Mouse (Mus musculus) midbrain, embryonic 13.5 days (tissue): ENCODE data around the gene Ppig. TPM values are rescaled to one million over a fixed set of nuclear protein-coding genes. Genes with fewer than 3 reads are reported as not detected.

Experiments used
- ATAC-seq: fragments of 200-750 bp; cut with Nextera tagmentation; 2 replicates; pipeline ENCODE4 v1.8.0; 2017; ENCODE audit warnings: mild to moderate bottlenecking, moderate TSS enrichment, moderate library complexity
- H3K27ac ChIP-seq: fragments of 300-500 bp; sonication (generic); 2 replicates; pipeline ENCODE4 v1.5.1; 2015; ENCODE audit warnings: inconsistent platforms, mild to moderate bottlenecking, moderate library complexity
- H3K27me3 ChIP-seq: fragments of 300-500 bp; sonication (generic); 2 replicates; pipeline ENCODE4 v1.6.1; 2015; ENCODE audit warnings: mild to moderate bottlenecking, inconsistent platforms
- H3K36me3 ChIP-seq: fragments of 300-500 bp; sonication (generic); 2 replicates; pipeline ENCODE4 v1.6.1; 2015; ENCODE audit warnings: mild to moderate bottlenecking, inconsistent platforms
- H3K4me1 ChIP-seq: fragments of 300-500 bp; sonication (generic); replicated peaks from 2 replicates; pipeline ENCODE4 v1.6.1; 2015; ENCODE audit warnings: inconsistent platforms
- H3K4me2 ChIP-seq: fragments of 300-500 bp; sonication (generic); replicated peaks from 2 replicates; pipeline ENCODE4 v1.6.1; 2015; ENCODE audit warnings: moderate library complexity, mild to moderate bottlenecking, inconsistent platforms
- H3K4me3 ChIP-seq: fragments of 300-500 bp; sonication (generic); replicated peaks from 2 replicates; pipeline ENCODE4 v1.5.1; 2015; ENCODE audit warnings: mild to moderate bottlenecking, inconsistent platforms
- H3K9ac ChIP-seq: fragments of 300-500 bp; sonication (generic); replicated peaks from 2 replicates; pipeline ENCODE4 v1.6.1; 2015; ENCODE audit warnings: mild to moderate bottlenecking, inconsistent platforms
- H3K9me3 ChIP-seq: fragments of 300-500 bp; sonication (generic); 2 replicates; pipeline ENCODE4 v1.6.1; 2016; ENCODE audit warnings: mild to moderate bottlenecking, inconsistent platforms
- WGBS: fragments of 180-500 bp; shearing (Covaris S2); methylation state at CpG from one replicate; pipeline ENCODE4 v1.1.7; 2015; 5-methylcytosine and 5-hydroxymethylcytosine counted together
- polyA plus RNA-seq: library from polyadenylated mRNA; unstranded; fragments of >200 nt; fragmentation: Nextera tagmentation; extraction: Ambion mirVana; gene quantifications from 2 replicates; pipeline ENCODE4 v1.2.1, GENCODE M21; 2015

Ppig gene
- polyA plus RNA-seq, 1 experiment from 2014 or later: 137 TPM

DNA sequence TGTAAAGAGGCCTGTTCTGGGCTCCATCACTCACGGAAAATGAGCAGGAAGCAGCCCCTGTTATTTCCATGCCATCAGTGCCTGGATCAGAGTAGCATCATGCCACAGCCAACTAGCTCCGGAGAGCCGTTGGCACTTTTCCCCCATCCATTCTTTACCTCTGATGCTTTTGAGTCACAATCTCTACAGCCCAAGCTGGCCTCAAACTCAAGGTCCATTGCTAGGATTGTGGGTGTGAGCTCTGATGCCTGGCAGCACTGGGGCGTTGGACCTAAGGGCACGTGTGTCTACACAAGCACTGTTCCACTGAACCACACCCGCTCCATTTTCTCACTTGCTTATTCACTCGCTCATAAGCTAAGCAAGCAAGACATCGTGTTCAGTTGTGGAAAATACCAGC is 21.9 kb upstream of the Ppig start:
- H3K27ac ChIP-seq: no peak overlapping the region
- H3K9me3 ChIP-seq: no peaks in the 10 kb centered on the region
- WGBS: 95% methylated on average over 8 of the region's 8 CpGs
- H3K36me3 ChIP-seq: peaks cover 68% of the 10 kb centered on the region
- H3K27me3 ChIP-seq: no peaks in the 10 kb centered on the region
- H3K4me1 ChIP-seq: no peaks in the 10 kb centered on the region
- ATAC-seq: no peak
- no peak overlapping the region for H3K9ac ChIP-seq
- no peak overlapping the region for H3K4me2 ChIP-seq
- no peak overlapping the region for H3K4me3 ChIP-seq

DNA sequence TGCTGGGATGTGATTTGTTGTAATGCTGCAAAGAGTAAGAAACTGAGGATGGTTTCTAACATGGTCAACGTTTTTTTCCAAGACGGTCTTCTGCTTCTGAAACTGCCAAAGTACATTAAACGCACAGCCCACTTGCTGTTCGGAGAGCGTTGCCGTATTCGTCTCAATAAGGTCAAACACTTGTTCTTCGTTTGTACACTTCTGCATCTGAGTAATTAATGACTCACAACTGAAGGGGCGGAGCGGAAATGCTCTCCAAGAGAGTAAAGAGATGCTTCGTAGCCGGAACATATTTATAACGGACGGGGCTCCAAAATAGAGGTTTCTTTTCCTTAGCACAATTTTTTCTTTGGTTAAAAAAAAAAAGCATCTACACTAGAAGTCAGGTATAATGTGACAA is 10.2 kb upstream of the Ppig start:
- Histone ChIP-seq H3K27me3 (peaks cover 5% of the 10 kb centered on the region; the same call in 1 of the 2 replicates), H3K4me1 (peaks cover 10% of the 10 kb centered on the region), H3K27ac (no peak overlapping the region), H3K4me3 (no peak overlapping the region), H3K9ac (no peak overlapping the region), H3K4me2 (no peak overlapping the region), H3K36me3 (peaks cover 22% of the 10 kb centered on the region), H3K9me3 (no peaks in the 10 kb centered on the region)
- no peak for ATAC-seq
- 94% methylated on average over 14 of the region's 14 CpGs for WGBS

DNA sequence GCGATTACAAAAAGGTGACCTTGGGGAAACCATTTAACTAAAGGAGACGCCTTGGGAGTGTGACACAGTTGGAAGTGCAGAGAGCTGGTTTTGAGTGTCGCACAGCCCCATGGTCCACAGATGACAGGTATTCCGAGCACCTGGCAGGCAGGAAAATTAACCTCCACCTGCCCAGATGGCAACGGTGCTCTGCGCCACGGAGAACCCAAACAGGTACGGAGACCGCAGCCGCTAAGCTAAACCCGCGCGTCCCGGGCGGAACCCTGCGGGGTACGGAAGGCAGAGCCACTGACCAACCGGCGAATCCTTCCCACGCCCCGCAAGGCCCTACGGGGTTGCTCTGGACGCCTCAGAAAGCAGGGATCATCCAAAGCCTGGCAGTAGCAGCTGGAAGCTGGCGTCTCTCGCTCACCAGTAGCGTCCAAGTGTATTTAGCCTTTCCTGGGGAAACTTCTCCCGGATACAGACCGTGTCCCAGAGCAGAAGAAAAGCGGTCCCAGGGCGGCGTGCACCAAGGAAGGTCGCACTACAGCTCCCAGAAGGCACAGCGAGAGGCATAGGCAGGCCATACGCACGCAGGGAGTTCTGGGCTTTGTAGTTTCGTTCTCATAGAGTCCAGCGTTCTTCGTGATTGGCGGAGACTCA is 9.2 kb upstream of the Ppig start, which contains the start of gene Fastkd1:
TSS of gene Fastkd1 (minus strand) at position 536 of the 645 bp plus-strand sequence.
- Histone ChIP-seq H3K27ac (no peak within 1 kb of the TSS), H3K9me3 (no peaks in the 10 kb centered on the region), H3K9ac (peak within 1 kb of the TSS; percentile 70), H3K27me3 (peaks cover 5% of the 10 kb centered on the region; the same call in 1 of the 2 replicates), H3K4me2 (peak within 1 kb of the TSS; percentile 67), H3K36me3 (peaks cover 15% of the 10 kb centered on the region), H3K4me3 (peak within 1 kb of the TSS; percentile 64), H3K4me1 (peaks cover 10% of the 10 kb centered on the region)
- ATAC-seq: peak; percentile 100
- WGBS: under 1% methylated on average over 39 of the region's 39 CpGs

DNA sequence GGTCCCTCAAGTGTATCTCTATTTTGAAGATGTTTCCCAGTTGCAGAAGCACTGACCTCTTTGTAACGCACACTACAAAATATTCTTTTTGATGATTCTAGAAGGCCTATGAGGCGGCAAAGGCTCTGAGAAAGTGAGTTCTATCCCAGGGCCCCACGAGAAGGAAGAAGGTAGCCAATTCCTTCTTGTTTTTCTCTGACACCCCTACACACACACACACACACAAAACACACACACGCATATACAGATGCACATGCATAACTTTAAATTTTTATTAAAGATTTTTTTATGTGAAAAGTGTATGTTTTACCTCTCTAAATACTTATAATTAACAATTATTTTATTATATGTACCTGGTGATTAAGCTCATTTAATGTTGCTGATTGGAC is 8.7 kb upstream of the Ppig start:
- no peak overlapping the region for H3K27ac ChIP-seq
- no peaks in the 10 kb centered on the region for H3K9me3 ChIP-seq
- peaks cover 5% of the 10 kb centered on the region; the same call in 1 of the 2 replicates for H3K27me3 ChIP-seq
- peaks cover 11% of the 10 kb centered on the region for H3K36me3 ChIP-seq
- H3K4me2 ChIP-seq: peak overlapping the region; percentile 67
- 30% methylated on average over 4 of the region's 4 CpGs for WGBS
- peak; percentile 65 for ATAC-seq
- H3K9ac ChIP-seq: no peak overlapping the region
- peak overlapping the region; percentile 64 for H3K4me3 ChIP-seq
- H3K4me1 ChIP-seq: peaks cover 10% of the 10 kb centered on the region

DNA sequence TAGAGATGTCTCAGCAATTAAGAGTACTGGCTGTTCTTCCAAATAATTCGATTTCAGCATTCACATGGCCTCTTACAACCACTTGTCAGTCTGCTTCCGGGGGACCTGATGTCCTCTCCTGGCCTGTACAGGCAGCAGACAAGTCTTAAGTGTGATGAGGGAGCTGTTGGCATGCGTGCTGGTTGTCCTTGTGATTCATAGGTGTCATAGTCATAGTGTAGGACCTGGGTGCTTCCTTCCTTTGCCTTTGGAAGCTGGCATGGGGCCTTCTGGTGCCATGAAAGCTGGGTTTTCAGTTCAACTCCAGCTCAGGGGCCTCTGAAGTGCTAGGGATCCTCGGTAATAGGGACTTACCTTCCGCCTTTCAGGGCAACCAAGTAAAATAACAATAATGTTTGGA is 8.2 kb upstream of the Ppig start:
- Histone ChIP-seq H3K4me2 (no peak overlapping the region), H3K9ac (no peak overlapping the region), H3K36me3 (peaks cover 10% of the 10 kb centered on the region), H3K4me1 (peaks cover 10% of the 10 kb centered on the region), H3K9me3 (no peaks in the 10 kb centered on the region), H3K27me3 (peaks cover 5% of the 10 kb centered on the region; the same call in 1 of the 2 replicates), H3K4me3 (no peak overlapping the region), H3K27ac (no peak overlapping the region)
- WGBS: 81% methylated on average over 5 of the region's 5 CpGs
- ATAC-seq: no peak; the same call in 1 of the 2 replicates

DNA sequence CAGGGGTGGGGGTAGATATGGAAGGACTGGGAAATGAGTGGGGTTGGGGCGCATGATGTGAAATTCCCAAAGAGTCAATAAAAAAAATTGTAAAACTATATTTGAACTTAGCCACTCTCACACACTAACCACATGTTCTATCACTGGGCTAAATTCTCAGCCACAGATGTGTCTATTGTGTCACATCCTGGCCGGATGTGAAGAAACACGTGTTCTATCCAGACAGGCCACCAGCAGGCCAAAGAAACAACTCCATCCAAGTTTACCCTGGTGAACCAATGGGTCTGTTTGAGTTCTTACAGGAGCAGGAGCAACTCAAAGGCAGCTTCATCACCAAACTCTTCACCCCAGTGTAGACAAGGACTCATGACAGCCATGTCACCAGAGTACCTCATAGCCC is 5.9 kb upstream of the Ppig start:
- WGBS: 86% methylated on average over 3 of the region's 3 CpGs
- Histone ChIP-seq H3K9me3 (no peaks in the 10 kb centered on the region), H3K4me2 (no peak overlapping the region), H3K27ac (no peak overlapping the region), H3K4me3 (no peak overlapping the region), H3K4me1 (peaks cover 10% of the 10 kb centered on the region), H3K27me3 (peaks cover 9% of the 10 kb centered on the region; the same call in 1 of the 2 replicates), H3K36me3 (no peaks in the 10 kb centered on the region), H3K9ac (no peak overlapping the region)
- no peak for ATAC-seq

DNA sequence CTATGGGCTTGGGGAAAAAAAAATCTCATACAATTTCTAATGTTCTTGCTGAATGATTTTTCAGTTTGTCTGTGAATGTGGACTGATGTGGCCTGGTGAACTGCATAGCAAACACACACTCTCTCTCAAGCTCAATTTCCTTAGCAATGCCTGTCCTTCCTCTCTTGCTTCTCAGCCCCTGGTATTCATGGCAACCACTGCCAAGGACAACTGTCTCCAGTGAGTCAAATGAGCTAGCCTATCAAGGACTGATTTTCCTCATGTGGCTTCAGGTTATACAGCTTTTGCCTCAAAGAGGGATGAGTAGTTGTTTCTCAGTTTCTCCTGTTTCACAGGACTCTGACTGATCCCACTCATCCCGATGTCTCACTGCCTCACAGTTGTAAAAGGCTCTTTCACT is 3.2 kb upstream of the Ppig start:
- Histone ChIP-seq H3K27ac (no peak overlapping the region), H3K4me1 (peaks cover 7% of the 10 kb centered on the region), H3K9me3 (no peaks in the 10 kb centered on the region), H3K4me3 (no peak overlapping the region), H3K9ac (no peak overlapping the region), H3K4me2 (no peak overlapping the region), H3K36me3 (no peaks in the 10 kb centered on the region), H3K27me3 (peaks cover 9% of the 10 kb centered on the region; the same call in 1 of the 2 replicates)
- ATAC-seq: no peak
- WGBS: 73% methylated on average over 1 of the region's 1 CpGs

DNA sequence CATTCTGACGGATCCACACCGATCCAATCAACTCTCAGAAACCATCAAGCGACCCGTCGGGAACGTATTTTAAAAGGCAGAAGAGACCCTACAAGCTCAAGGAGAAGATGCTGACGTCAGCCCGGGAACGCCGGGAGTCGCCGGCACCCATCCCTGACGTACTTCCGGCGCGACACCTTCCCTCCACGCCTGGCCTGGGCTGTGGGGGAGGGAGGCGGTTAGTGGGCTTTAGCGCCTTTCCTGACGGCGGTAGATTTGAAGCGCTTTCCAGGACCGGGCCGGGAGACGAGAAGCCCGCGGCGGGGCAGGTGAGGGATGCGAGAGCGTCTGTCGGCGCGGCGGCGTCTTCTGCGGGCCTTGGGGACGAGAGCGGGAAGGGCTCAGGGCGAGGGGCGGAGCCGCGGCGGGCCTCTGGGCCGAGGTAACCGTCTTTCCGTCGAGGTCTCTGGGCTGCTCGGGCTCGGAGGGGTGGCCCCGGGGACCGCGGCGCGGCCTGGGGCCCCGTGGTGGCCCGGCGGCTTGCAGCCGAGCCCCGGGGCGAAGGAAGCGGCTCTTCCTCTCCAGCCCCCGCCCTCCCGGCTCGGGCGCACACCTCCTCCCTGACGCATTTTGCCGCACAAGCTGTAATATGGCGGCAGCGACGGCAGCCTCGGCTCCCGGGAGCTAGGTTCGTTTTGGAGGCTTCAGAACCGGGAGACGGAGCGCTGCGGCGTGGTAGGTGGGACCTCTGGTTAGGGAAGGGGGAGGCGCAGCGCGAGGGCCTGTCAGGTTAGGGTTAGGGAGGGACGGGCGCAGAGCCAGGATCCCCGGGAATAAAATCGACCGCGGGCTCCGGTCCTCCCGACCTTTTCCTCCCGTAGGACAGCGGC is 539 bp downstream of the Ppig start:
- H3K36me3 ChIP-seq: no peaks in the 10 kb centered on the region
- peak overlapping the region; percentile 87 for H3K4me2 ChIP-seq
- H3K4me3 ChIP-seq: peak overlapping the region; percentile 97
- peak; percentile 97 for ATAC-seq
- H3K27ac ChIP-seq: peak overlapping the region; percentile 86
- H3K9ac ChIP-seq: peak overlapping the region; percentile 87
- H3K4me1 ChIP-seq: peaks cover 16% of the 10 kb centered on the region
- H3K27me3 ChIP-seq: 0 out of 2 replicates have a peak, but pooled peaks cover 4% of the 10 kb centered on the region
- no peaks in the 10 kb centered on the region for H3K9me3 ChIP-seq
- WGBS: under 1% methylated on average over 69 of the region's 91 CpGs

DNA sequence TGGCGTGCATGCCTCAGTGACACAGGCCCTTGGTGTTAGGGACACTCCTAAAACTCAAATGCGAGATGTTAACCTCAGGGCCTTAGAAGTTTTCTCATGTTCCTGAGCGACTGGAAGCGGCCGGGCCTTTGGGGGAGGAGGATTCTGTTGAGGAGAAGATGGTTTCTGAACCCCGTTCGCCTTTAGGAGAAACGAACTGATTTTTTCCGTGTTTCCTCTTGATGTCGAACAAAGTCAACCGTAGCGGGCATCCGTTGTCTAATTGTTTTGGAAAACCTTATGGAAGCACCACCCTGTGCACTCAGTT is 1.1 kb downstream of the Ppig start:
- H3K36me3 ChIP-seq: no peaks in the 10 kb centered on the region
- peak overlapping the region; percentile 97 for H3K4me3 ChIP-seq
- H3K9ac ChIP-seq: peak overlapping the region; percentile 87
- H3K27me3 ChIP-seq: 0 out of 2 replicates have a peak, but pooled peaks cover 4% of the 10 kb centered on the region
- ATAC-seq: no peak
- H3K27ac ChIP-seq: peak overlapping the region; percentile 86; the same call in 1 of the 2 replicates
- no peaks in the 10 kb centered on the region for H3K9me3 ChIP-seq
- H3K4me2 ChIP-seq: peak overlapping the region; percentile 87
- peaks cover 16% of the 10 kb centered on the region for H3K4me1 ChIP-seq
- under 1% methylated on average over 13 of the region's 13 CpGs for WGBS

DNA sequence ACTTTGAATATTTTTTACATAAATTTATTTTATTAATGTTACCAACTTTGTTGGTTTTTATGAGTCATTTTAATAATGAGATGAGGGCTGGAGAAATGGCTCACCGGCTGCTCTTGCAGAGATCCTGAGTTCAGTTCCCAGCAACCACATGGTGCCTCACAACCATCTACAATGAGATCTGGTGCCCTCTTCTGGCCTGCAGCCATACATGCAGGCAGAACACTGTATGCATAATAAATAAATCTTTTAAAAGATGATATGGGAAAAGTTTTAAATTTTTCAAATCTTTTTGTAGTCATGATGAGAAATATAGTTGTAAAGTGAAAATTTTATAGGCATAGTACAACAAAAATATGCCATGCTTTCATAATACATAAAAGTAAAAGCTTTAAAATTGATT is 22.7 kb downstream of the Ppig start:
- H3K9ac ChIP-seq: no peak overlapping the region
- no peak overlapping the region for H3K4me2 ChIP-seq
- H3K27ac ChIP-seq: no peak overlapping the region
- no peaks in the 10 kb centered on the region for H3K4me1 ChIP-seq
- no peaks in the 10 kb centered on the region for H3K9me3 ChIP-seq
- H3K36me3 ChIP-seq: peaks cover 61% of the 10 kb centered on the region
- 95% methylated on average over 1 of the region's 1 CpGs for WGBS
- no peak for ATAC-seq
- H3K4me3 ChIP-seq: no peak overlapping the region
- H3K27me3 ChIP-seq: no peaks in the 10 kb centered on the region

DNA sequence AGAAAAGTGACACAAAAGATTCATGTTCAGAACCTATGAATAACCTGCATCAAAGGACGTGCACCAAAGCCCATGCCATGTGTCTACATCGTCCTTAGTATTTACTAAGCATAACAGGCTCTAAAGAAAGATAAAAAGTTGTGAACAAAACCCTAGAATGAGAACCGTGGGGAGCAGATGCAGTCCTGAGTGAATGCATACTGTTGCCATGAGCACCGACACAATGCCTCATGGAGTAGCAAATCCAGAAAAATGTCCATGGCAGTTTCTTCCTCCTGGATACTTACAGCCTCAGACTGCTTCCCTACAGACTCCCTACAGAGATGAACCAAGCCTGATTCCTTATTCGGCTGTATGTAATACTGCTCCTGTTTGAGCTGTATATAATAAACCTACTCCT is 38.6 kb downstream of the Ppig start:
- Histone ChIP-seq H3K4me1 (peaks cover 9% of the 10 kb centered on the region; the same call in 1 of the 2 replicates), H3K9me3 (no peaks in the 10 kb centered on the region), H3K27ac (no peak overlapping the region), H3K4me3 (no peak overlapping the region), H3K36me3 (peaks cover 5% of the 10 kb centered on the region; the same call in 1 of the 2 replicates), H3K9ac (no peak overlapping the region), H3K4me2 (no peak overlapping the region), H3K27me3 (no peaks in the 10 kb centered on the region)
- peak; percentile 66; the same call in 1 of the 2 replicates for ATAC-seq
- 30% methylated on average over 5 of the region's 5 CpGs for WGBS

DNA sequence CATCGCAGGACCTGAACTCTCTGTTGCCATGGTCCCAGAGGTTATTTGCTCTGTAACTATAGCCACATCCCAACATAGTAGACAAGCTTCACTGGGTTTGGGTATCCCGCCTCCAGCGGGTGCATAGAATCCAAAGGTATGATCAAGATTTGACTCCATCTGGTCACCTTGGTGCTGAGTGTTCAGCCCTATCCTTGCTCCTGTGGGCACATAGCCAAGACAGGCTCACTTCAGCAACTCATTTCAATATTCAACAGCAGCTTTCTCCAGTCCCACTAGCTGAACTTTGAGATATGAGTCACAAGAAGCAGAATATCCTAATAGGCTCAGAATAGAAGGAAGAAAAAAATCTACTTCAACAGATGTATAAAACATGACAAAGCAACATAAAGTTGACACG is 41.0 kb downstream of the Ppig start:
- 85% methylated on average over 4 of the region's 4 CpGs for whole genome bisulfite sequencing

More for the DNA sequence above, 41.0 kb downstream of the Ppig start:
- Histone ChIP-seq H3K9ac (no peak overlapping the region), H3K27ac (no peak overlapping the region), H3K36me3 (peaks cover 8% of the 10 kb centered on the region; the same call in 1 of the 2 replicates), H3K4me1 (peaks cover 9% of the 10 kb centered on the region; the same call in 1 of the 2 replicates), H3K4me2 (no peak overlapping the region), H3K27me3 (no peaks in the 10 kb centered on the region), H3K9me3 (no peaks in the 10 kb centered on the region), H3K4me3 (no peak overlapping the region)
- ATAC-seq: no peak
